ENCODE assay signal across 1 mouse cellular context in genomic region chr5:72601006-72601405, GRCm38 (mm10).
A peak's percentile ranks its signal among the peaks of the same experiment; 100 is the strongest.
TF ChIP-seq lines count a peak whose summit lies in the region.

No protein-coding gene starts in this region.

TF ChIP-seq in MEL, 35 proteins besides CTCF, POLR2A, EP300 and RAD21:
- peak; percentile 68 for TF ChIP-seq SMC3 (IDR thresholded peaks at IDR 0.05; ENCODE audit: low read depth, low read length)
- TF ChIP-seq POLR2AphosphoS5 (IDR thresholded peaks at IDR 0.05; ENCODE audit: borderline replicate concordance, low read depth, low read length), result no peak
- TF ChIP-seq MYC (IDR thresholded peaks at IDR 0.05; ENCODE audit: low read depth, low read length), result no peak
- TF ChIP-seq NRF1 (IDR thresholded peaks at IDR 0.05; ENCODE audit: insufficient read depth, low read depth, low read length, poor library complexity, severe bottlenecking), result no peak
- no peak for TF ChIP-seq MEF2A (IDR thresholded peaks at IDR 0.05; ENCODE audit: extremely low read depth, insufficient replicate concordance, low read depth, low read length, poor library complexity, severe bottlenecking)
